Mouse (Mus musculus) ZHBTc4 (cell line): Measurements from ENCODE around the gene Bag6.

Experiments
- DNase-seq: peaks from one replicate; pipeline ENCODE4 v3.0.0-alpha.2; 2011; ENCODE audit warnings: low read depth, low spot score

The Bag6 gene

DNA sequence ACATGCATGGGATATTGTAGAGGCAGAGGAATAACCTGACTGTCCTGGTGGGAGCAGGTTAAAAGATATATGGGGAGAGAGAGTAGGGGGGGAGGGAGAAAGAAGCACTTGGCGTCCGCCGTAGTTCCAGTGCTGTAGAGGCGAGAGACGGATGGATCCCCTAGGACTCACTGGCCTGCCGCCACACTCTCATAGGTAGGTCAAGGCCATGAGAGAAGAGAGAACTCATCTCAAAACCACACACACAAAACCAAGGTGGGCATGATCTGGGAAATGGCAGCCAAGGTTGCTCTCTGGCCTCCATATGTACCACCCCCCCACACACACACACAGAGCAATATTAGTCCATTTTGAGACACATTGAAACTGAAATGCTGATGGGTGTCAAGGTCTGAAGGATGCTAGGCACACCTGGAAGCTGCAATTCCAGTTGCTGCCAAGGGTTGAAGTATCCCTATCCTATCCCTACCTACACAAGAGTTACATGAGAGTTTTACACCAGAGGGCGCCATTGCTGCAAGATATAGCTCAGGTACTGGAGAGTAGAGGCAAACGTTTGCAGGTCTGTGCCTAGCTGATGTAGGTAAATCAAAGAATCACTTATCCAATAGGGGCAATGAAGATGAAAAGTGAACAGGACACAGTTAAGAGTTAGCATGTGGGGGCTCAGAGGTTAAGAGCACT, 31.5 kb downstream of the Bag6 start:
- DNase-seq, result peak; percentile 96

DNA sequence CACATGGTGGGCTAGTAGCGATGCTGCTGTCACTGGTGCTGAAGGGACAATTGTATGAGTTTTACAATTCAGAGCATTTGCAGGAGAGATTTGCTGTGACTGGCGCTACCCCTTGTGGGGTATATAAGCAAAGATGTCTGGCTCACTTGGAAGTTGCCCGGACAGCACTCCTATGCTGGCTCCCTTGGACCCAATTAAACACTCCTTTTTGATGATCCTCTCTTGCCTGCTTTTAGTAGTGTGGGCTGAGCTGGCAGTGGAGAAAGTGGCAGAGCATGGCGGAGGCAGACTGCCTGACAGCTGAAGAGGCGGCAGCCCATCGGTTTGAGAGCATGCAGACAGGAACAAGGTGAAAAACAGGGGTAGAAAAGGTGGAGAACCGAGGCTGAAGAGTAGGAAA, 32.8 kb downstream of the Bag6 start:
- no peak for DNase-seq

DNA sequence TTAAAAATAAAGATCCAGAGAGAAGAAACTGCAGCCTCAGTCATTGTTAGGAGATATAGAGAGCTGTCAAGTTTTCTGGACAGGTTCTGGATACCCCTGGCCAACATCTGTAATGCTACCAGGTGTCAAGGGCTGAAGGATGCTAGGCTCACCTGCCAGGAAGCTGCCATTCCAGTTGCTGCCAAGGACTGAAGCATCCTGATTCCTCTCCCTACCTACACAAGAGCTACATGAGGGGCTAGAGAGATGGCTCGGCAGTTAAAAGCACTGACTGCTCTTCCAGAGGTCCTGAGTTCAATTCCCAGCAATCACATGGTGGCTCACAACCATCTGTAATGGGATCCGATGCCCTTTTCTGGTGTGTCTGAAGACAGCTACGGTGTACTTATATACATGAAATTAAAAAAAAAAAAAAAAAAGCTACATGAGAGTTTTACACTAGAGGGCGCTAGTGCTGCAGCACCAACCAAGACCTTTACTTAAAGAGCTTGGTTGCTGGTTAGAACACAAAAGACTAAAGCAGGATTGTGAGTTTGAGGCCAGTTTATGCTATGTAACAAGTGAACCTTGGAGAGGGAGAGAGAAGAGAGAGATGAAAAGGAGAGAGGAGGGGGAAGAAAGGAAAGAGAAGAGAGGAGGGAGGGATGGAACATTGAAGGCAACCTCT, 33.7 kb downstream of the Bag6 start:
- peak; percentile 80 for DNase-seq

DNA sequence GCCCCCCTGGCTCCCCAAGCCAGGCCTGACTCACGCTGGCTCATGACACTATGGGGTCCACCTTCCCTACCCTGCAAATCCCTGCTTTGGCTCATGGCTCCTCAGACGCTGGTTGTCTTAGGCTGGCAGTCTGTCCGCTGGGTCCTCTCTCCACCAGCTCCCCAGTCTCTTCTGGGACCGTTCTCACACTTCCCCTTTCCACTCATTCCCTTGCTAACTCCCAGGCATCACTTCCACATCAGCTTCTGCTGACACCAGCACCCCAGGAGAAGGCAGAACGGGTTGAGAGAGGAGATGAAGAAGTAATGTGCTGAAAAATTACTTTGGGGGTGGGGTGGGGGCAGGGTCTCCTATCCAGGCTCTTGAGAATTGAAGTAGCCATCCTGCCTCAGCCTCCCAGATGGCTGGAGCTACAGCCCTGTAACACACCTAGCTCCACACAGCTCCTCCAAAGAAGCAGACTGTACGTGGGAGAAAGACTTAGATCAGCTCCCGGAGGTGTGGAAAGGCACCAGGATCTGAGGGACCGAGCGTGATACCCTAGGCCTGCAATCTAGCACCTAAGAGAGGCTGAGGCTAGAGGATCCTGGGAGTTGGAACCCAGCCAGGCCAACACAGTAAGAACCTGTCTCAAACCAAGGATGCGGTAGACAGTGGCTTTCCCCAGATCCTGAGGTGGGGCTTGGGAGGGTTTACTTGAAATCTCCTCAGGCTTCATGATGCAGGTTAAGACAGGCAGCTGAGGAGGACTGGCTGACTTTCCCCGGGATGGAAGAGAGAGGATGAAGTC, 37.7 kb downstream of the Bag6 start:
- no peak for DNase-seq

DNA sequence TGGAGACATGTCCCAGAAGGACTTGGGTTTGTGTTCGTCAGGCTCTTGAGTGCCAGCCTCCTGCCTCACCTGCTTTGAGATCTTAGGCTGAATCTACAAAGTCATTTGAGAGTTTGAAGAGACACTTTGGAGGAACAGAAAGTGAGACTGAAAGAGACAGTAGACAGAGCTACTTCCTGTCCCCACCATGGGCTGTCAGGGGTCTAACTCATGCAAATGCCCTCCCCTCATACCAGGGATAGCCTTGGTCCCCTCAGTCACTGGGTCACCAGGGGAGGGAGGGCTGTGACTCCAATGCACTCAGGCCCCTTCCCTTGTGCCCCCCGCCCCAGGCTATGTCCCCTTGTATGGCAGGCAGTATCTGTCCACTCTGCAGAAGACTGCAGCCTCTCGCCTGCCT, 38.4 kb downstream of the Bag6 start:
- DNase-seq, result no peak

DNA sequence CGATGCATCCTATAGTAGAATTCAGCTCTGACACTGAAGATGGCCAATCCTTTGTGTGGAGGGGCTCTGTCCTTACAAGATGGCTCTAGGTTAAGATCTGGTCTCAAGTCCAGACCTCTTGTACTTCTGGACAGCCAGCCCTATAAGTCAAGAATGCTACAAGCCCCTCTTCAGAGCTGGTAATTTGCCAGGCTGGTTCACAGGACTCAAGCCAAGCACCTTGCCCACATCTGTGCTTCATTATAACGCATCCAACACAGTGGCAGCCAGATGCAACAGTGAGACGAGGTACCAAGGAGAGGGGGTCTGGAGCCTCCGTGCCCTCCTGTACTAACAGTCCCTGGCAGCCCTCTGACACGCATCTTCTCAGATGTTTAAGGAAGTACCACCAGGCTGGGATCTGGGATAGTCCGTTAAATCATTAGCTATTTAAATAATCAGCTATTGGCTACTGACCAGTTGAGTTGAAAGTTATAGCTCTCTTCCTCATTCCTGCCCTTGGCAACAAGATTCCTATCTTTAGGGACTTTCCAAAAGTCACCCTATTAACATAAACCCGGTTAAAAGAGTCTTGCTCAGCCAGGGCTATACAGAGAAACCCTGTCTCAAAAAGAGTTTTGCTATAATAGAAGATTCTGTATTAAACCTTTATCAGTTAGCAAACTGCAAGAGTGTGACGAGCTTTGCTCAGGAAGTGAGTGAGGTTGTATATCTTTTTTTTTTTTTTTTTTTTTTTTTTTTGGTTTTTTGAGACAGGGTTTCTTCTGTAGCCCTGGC, 39.4 kb downstream of the Bag6 start:
- DNase-seq, result no peak

DNA sequence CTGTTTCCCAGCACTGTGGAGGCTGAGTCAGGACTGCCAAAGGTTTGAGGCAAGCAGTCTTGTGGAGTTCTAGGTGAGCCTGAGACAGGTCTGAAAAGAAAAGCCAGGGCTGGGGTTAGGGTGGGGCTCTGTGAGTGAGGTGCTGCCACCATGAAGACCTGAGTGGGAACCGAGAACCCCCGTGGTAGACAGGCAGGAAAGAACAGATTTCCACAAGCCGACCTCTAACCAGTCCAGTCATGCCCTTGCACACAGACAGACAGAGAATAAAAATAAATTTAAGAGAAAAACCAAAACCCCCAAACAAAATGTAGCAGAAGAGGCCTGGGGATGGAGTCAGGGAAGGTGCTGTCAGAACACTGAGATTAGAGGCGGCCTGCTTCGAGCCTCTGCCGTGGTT, 40.4 kb downstream of the Bag6 start:
- DNase-seq, result no peak

DNA sequence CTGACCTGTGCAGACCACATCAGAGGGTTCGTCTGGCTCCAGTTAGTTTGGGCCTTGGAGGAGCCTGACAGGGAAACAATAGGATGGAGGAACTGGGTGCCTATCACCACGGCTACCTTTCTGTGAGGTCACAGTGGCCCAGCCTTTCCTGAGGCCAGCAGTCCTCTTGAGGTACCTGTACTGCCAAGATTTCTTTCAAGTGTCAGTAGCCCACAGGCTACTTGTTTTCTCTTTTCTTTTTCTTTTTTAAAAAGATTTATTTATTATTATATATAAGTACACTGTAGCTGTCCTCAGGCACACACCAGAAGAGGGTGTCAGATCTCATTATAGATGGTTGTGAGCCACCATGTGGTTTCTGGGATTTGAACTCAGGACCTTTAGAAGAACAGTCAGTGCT, 41.0 kb downstream of the Bag6 start, which contains the start of gene Aif1:
Aif1 (minus strand) TSS at position 101 of the 400 bp plus-strand sequence.
- no peak for DNase-seq

DNA sequence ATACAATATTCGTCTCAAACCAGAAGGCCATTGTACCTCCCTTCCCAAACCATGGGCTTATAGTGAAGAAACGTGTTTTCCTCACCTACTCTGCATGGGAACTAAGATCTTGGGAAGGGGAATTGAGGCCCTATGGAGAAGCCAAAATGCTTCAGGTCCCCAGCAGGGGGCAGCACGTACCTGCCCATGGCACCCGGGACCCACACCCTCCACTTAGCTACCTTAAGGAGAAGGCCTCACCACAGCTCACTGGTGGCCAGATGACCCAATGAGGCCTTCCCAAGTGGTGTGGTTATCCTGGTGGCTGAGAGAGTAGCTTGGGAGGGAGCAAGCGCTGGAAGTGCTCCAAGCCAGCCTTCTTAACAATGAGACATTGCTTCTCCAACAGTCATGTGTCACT, 43.5 kb downstream of the Bag6 start:
- DNase-seq, result peak; percentile 88

DNA sequence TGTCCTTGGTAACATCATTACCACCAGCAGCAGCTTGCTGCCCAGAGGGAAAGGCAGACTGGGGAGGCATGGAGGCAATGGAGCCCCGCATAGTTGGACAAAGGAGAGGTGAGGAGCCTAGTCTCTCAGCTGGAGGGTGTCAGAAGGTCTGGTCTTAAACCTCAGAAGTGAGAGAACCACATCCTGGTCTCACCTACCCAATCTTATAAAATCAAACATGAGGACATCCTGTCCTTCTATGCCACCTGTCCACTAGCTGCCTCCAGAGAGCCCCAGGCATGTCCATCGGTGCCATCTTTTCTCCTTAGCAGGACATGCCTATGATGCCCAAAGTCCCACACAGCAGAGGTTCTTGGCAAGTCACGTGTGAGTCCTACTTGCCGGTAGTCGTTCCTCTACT, 45.1 kb downstream of the Bag6 start:
- no peak for DNase-seq

DNA sequence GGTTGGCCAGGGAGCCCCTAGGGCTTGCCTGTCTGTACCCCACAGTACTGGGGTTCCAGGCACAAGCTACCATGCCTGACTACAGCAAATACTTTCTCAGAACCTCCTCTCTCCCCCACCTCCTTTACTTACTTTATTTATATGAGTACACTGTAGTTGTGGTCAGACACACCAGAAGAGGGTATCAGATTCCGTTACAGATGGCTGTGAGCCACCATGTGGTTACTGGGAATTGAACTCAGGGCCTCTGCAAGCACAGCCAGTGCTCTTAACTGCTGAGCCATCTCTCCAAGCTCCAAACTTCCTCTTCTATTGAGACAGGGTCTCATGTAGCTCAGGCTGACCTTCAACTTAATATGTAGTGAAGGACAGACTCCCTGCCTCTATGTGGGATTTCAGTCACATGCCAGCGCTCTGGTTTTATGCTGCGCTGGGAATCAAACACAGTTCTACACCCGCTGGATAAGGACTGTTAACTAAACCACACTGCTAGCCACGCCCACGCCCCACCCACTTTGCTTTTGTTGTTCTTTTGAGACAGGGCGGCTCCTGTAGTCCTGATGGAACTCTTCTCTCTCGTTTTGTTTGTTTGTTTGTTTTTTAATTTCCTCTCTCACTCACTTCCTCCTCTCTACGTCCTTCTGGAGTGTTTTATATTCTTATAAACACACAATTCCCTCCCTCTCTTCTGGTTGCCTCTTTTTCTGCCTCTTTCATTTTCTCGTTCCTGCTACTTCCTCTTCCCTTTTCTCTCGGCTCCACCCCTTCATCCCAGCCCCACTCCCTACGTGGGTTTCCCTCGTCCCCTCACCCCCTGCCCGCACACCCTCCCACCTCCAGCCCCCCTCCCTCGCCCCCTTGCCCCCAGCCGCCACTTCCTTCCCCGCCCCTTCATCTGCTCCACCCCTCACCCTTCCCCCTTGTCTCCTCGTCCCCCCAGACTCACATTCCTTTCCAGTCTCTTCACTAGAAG, 50.9 kb downstream of the Bag6 start:
- peak; percentile 93 for DNase-seq

DNA sequence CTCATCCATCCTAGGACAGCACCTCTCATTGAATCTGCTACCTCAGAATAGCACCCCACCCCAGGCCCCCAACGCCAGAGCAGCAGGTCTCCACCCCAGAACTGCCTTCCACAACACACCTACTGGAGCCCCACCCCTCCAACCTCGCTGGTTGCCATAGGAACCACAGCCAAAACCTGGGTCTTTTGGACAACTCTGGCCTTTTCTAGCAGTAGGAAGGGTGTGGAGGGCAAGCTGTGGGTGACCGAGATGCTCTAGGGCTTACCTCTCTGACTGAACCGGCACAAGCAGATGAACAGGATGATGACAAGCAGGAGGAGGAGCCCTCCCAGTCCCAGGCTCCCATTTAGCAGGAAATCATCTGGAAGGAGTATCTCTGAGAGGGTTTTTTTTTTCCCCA, 51.7 kb downstream of the Bag6 start:
- DNase-seq, result peak; percentile 92

DNA sequence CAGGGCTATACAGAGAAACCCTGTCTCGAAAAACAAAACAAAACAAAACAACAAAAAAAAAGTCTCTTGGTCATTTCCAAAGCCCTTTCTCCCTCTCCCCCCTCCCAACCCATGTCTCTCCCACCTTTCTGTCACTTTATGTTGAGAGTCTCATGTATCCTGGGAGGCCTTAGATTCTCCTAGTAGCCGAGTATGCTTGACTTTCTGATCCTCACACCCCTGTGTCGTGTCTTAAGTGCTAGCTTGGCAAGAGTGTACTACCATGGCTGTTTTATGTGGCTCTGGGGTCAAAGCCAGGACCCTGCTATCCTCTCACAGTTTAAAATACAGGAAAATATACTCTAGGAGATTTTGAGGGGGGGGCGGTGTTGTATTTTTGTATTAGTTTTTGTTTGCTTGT, 52.4 kb downstream of the Bag6 start:
- DNase-seq, result no peak

DNA sequence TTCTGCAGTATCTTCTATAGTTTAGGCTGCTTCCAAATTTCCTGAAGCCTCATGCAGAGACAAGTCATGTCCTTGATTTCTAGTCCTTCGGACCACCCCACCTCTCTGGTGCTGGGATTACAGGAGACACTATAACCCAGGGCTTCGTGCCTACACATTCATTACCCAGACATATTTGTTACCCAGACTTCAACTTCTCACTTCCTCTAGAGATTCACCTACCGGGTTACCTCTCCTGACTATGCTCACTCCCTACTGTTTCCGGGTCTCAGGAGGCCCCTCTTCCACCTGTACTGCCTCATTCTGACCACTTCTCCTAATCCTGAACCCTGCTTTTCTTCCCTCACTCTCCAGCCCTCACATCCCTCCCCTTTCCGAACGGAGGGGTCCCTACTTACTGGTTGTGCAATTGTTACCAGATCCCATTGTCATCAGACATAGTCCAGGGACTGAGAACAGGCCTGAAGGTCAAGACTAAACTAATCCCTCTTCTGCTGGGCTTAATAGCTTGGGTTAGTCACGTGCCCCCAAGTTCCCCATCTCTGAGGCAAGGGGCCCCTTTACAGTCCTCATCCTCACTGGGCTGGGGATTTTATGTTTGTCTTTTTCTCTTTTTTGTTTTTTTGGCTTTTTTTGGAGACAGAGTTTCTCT, 53.1 kb downstream of the Bag6 start, which contains the start of gene Lst1:
Lst1 (minus strand) TSS at position 481 of the 652 bp plus-strand sequence.
- no peak for DNase-seq

DNA sequence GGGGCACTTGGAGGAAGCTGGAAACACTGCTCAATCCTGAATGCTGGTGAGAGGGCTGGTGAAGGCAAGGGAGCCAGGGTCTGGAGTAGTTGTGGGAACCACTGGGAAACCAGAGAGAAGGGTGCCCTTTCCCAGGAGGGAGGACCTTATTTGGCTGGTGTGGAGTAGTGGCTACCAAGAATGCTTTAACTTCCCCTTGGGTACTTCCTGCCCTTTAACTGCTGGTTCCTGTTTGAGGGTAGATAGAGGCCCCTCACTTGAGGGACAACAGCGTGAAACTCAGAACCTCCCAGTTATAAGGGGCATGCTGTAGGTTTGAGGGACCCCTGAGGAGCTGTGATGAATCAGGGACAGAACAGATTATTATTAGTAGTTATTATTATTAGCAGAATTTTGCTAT, 54.2 kb downstream of the Bag6 start:
- DNase-seq, result no peak

DNA sequence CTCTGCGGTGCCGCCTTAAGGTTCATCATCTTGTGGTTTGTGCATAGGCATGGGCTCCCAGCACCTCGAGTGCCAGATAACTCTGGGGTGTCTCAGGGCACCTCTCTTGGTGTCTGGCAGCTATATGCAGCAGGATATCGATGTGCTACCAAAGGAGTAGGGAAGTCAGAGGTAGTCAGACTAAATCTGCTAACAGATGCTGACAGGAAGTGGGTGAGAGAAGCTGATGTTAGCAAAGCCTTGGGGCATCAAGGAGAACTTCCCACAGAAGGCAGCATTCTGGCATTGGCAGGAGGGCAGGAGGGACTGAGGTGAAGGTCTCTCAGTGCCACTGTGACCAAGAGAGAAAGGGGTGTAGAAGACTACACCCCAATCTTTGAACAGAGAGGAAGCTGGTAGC, 55.1 kb downstream of the Bag6 start:
- DNase-seq, result no peak

DNA sequence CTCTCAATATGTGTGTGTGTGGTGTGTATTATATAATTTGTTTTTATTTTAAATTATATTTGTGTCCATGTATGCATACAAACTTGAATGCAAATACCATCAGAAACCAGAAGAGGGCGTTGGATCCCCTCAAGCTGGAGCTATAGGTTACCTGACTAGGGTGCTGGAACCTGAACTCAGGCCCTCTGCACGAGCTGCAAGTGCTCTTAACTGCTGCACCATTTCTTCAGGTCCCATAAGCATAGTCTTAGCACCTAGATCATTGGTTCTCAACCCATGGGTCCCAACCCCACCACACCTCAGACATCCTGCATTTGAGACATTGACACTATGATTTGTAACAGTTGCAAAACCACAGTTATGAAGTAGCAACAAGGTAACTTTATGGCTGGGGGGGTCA, 56.7 kb downstream of the Bag6 start:
- DNase-seq, result peak; percentile 50

DNA sequence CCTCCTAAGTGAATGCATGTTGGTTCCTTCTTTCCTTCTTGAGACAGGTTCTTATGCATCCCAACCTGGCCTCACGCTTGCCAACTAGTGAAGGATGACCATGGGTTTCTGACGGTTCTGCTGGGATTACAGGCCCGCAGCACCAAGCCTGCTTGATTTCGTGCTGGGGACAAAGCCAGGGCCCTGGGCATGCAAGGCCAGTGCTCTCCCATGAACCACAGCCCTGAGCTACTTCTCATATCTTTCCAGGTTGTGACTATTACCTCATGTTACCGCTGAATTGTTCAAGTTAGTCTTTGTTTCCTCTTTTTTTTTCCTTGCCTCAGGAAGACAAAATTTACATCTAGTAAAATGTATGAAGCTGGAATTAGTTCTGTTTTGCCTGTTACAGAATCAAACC, 57.9 kb downstream of the Bag6 start:
- DNase-seq, result no peak

DNA sequence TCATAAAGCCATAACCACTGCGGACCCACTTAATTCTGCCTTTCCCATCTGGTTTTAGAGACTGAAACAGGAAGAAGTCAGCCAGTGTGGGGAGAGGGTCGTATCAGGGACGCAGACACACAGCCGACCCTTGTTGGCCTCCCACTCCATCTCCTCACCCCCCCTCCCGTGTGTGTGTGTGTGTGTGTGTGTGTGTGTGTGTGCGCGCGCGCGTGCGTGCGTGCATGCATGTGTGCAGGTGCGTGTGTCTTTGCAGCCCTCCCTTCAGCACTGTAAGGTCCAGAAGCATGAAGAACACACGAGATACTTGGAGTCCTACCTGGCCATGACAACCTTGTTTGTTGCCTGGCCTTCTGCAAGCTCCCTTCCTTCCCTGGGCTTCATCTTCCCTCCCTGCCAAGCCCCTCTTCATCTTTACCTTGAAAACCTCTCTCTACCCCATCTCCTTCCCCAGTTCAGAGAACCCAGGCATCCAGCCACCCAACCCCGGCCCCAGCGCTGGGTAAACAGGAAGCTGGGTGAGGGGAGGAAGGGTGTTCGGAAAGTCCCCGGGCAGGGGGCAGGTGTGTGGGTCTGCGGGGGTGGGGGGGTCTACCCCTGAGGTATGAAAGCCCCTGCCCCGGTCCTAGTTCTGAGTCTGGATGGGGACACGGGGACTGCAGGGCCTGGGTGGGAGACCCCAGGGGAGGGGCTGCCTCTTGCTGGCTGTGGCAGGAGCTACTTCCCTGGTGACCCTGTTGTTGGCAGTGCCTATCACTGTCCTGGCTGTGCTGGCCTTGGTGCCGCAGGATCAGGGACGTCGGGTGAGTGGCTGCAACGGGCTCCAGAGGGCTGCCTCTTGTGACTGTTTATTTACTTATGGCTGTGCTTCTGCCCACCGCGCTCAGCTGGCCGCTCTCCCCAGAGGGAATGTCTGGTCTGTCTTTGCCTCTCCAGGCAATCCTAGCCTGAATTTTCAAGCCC, 59.2 kb downstream of the Bag6 start, which contains the start of gene Ltb:
Ltb (plus strand) TSS at position 559 of the 963 bp plus-strand sequence.
- DNase-seq, result no peak
